Mouse (Mus musculus) erythroblast, embryonic 14.5 days (primary cell): ENCODE results near the gene Grm8.

Experiments used
- GATA1 ChIP-seq: IDR thresholded peaks from 2 replicates; pipeline ENCODE4 v1.6.1; 2012; ENCODE audit warnings: low read length, inconsistent platforms, mixed read lengths
- TAL1 ChIP-seq: IDR thresholded peaks from 3 replicates; pipeline ENCODE4 v1.6.1; 2012; ENCODE audit warnings: low read length, inconsistent platforms, mixed read lengths

GRCm38 (mm10) chr6:28007001-28007400 lies 128.0 kb downstream of the Grm8 start:
- no peak for TF ChIP-seq TAL1
- TF ChIP-seq GATA1: no peak
